Mouse (Mus musculus) stomach, embryonic 14.5 days (tissue): ENCODE data around the gene L3hypdh. TPM values are rescaled to one million over a fixed set of nuclear protein-coding genes. Genes with fewer than 3 reads are reported as not detected.
"Not testable (repeated sequence)": the region's sequence is repeated elsewhere in the genome, so short reads cannot be mapped to it uniquely, and the experiment has no call there.

ENCODE experiments used
- ATAC-seq: fragments of 200-750 bp; cut with Nextera tagmentation; 2 replicates; pipeline ENCODE4 v1.8.0; 2017; ENCODE audit warnings: low read depth, moderate TSS enrichment; ENCODE audit not compliant: insufficient number of reproducible peaks, insufficient read depth, low FRiP score
- H3K27ac ChIP-seq: fragments of 300-500 bp; sonication (generic); 2 replicates; pipeline ENCODE4 v1.5.1; 2014; ENCODE audit warnings: mild to moderate bottlenecking, low read length, moderate library complexity, mixed read lengths
- H3K27me3 ChIP-seq: fragments of 300-500 bp; sonication (generic); 2 replicates; pipeline ENCODE4 v1.6.1; 2014; ENCODE audit warnings: low read length, control low read depth, mixed read lengths; ENCODE audit not compliant: control insufficient read depth, insufficient read depth
- H3K36me3 ChIP-seq: fragments of 300-500 bp; sonication (generic); 2 replicates; pipeline ENCODE4 v1.6.1; 2014; ENCODE audit warnings: mild to moderate bottlenecking, control low read depth, low read length, moderate library complexity, mixed read lengths; ENCODE audit not compliant: control insufficient read depth, insufficient read depth
- H3K4me1 ChIP-seq: fragments of 300-500 bp; sonication (generic); 2 replicates; pipeline ENCODE4 v1.6.1; 2014; ENCODE audit warnings: low read length, control low read depth, mixed read lengths; ENCODE audit not compliant: control insufficient read depth, insufficient read depth
- H3K4me2 ChIP-seq: fragments of 300-500 bp; sonication (generic); replicated peaks from 2 replicates; pipeline ENCODE4 v1.6.1; 2014; ENCODE audit warnings: low read depth, low read length, control low read depth
- H3K4me3 ChIP-seq: fragments of 300-500 bp; sonication (generic); 2 replicates; pipeline ENCODE4 v1.5.1; 2014; ENCODE audit warnings: low read depth, low read length, control low read depth
- H3K9ac ChIP-seq: fragments of 300-500 bp; sonication (generic); replicated peaks from 2 replicates; pipeline ENCODE4 v1.6.1; 2014; ENCODE audit warnings: low read depth, mild to moderate bottlenecking, control low read depth, low read length, moderate library complexity, mixed read lengths
- H3K9me3 ChIP-seq: fragments of 300-500 bp; sonication (generic); 2 replicates; pipeline ENCODE4 v1.6.1; 2016; ENCODE audit warnings: low read depth, low read length, control low read depth; ENCODE audit not compliant: control insufficient read depth
- WGBS: fragments of 180-500 bp; shearing (Covaris S2); extraction: QIAGEN DNeasy Blood & Tissue Kit; methylation state at CpG from one replicate; pipeline ENCODE4 v1.1.7; 2014; 5-methylcytosine and 5-hydroxymethylcytosine counted together
- polyA plus RNA-seq: library from polyadenylated mRNA; unstranded; fragments of >200 nt; fragmentation: Nextera tagmentation; extraction: Ambion mirVana; gene quantifications from 2 replicates; pipeline ENCODE4 v1.2.1, GENCODE M21; 2014

L3hypdh gene
- polyA plus RNA-seq, 1 experiment from 2014 or later: 16.6 TPM

DNA sequence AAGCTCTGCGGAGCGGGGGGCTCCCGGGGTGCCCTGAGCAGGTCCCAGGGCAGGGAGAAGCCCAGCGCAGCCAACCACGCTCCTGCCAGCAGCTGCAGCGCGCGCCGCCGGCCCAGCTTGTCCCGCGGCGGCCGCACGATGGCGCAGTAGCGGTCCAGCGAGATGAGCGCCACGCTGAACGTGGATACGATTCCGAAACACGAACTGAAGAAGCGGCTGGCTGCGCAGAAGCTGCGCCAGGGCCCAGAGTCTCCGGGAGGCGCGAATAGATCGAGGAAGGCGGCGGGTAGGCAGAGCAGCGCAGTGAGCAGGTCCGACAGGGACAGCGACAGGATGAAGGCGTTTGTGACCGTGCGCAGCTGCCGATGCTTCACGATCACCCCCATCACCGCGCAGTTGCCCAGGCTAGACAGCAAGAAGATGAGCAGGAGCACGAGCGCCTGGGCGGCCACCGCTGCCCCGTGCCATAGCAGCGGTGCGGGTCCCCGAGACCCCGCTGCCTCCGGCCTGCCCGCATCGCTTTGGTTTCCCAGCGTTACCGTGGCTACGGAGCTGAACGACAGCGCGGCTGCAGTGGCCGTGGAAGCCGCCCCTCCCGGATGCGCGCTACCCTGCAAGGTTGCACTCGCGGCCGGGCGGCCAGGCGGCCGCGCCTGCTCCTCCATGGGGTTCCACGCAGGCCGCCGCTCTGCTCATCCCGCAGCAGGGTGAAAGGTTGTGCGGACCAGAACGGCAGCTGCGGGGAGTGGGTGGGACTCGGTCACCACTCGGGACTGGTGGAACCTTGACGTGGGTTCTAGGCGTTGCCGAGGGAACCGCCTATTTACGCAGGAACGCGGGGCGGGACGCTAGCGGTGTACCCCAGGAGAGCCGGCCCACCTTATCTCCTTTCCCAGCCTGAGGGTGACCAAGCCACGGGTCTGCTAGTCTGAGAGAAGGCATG is 14.6 kb downstream of the L3hypdh start, which contains the start of gene Gpr135:
Gene Gpr135, minus strand, starts transcription at position 799 of the 943 bp plus-strand sequence.
- H3K4me1 ChIP-seq: no peaks in the 10 kb centered on the region
- H3K27ac ChIP-seq: no peak within 1 kb of the TSS
- H3K4me2 ChIP-seq: peak within 1 kb of the TSS; percentile 97
- no peaks in the 10 kb centered on the region for H3K36me3 ChIP-seq
- peak within 1 kb of the TSS; percentile 34 for H3K9ac ChIP-seq
- under 1% methylated on average over 90 of the region's 94 CpGs for WGBS
- peak within 1 kb of the TSS; percentile 62 for H3K4me3 ChIP-seq
- H3K9me3 ChIP-seq: no peaks in the 10 kb centered on the region
- peak; percentile 81 for ATAC-seq
- H3K27me3 ChIP-seq: no peaks in the 10 kb centered on the region; the same call in 1 of the 2 replicates

DNA sequence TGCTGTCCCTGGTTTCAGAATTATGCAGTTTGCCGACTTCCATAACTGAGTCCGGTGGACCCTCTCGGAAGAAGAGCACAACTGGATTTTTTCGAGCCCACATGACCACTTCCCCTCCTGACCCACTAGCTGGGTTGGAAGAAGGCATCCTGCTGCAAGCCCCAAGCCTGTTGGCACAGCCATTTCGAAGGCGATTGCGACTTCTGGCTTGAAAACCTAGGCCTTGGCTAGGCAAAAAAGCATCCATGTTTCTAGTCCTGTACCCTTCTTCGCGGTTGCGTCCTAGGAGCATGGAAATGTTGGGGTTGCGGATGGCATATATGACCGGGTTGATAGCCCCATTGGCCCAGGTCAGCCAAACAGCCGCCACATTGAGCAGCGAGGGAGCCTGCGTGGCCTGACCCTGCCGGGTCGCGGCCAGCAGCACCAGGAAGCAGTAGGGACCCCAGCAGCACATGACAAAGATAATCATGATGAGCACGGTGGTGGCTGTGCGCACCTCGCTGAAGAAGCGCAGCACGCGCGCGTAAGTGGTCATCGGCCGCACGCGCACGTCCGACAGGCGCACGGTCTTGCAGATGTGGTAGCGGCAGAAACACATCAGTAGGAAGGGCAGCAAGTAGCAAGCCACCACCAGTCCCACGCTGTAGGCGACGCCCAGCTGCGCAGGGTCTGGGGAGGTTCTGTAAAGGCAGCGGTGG is 15.5 kb downstream of the L3hypdh start:
- WGBS: 6% methylated on average over 40 of the region's 40 CpGs

DNA sequence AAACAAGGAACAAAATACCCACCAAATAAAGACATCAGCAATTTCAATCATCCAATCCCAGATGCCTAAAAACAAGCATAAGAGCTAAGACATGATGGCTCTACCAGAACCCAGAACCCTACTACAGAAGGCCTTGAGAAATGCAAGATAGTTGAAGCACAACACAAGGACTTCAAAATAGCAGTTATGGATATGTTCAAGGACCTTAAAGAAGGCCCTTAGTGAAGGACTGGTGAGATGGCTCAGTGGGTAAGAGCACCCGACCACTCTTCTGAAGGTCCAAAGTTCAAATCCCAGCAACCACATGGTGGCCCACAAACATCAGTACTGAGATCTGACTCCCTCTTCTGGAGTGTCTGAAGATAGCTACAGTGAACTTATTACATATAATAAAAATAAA is 27.5 kb downstream of the L3hypdh start:
- Histone ChIP-seq H3K27ac (no peak overlapping the region), H3K27me3 (no peaks in the 10 kb centered on the region), H3K9me3 (no peaks in the 10 kb centered on the region), H3K9ac (no peak overlapping the region), H3K4me1 (no peaks in the 10 kb centered on the region), H3K36me3 (no peaks in the 10 kb centered on the region), H3K4me2 (no peak overlapping the region), H3K4me3 (no peak overlapping the region)
- no peak for ATAC-seq
- WGBS: 88% methylated on average over 1 of the region's 1 CpGs

More for the DNA sequence above, 15.5 kb downstream of the L3hypdh start:
- H3K9me3 ChIP-seq: no peaks in the 10 kb centered on the region
- H3K4me1 ChIP-seq: no peaks in the 10 kb centered on the region
- H3K27ac ChIP-seq: no peak overlapping the region
- H3K36me3 ChIP-seq: no peaks in the 10 kb centered on the region
- H3K27me3 ChIP-seq: no peaks in the 10 kb centered on the region; the same call in 1 of the 2 replicates
- peak; percentile 46; the same call in 1 of the 2 replicates for ATAC-seq
- peak overlapping the region; percentile 97 for H3K4me2 ChIP-seq
- H3K9ac ChIP-seq: no peak overlapping the region
- peak overlapping the region; percentile 62 for H3K4me3 ChIP-seq

DNA sequence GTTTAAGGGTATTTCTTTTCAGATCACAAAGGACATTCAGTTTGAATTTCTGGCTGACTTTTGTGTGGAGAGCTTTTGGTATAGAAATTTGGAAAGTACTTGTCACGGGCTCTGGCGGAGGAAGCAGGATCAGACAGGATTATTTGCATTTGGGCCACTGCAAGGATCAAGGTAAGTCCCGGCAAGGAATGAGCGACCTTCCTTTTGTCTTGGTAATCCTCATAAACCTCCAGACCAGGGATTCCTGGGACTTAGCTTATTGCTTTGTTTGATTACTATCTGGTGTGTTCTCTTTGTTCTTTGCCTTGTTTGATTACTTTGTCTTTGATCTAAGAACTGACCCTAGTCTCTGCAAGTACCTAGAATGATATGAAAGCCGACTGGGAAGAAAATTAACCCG is 31.4 kb downstream of the L3hypdh start:
- ATAC-seq: no peak
- no peak overlapping the region for H3K9ac ChIP-seq
- no peak overlapping the region for H3K4me2 ChIP-seq
- H3K27ac ChIP-seq: no peak overlapping the region
- H3K4me1 ChIP-seq: no peaks in the 10 kb centered on the region
- H3K36me3 ChIP-seq: no peaks in the 10 kb centered on the region
- no peaks in the 10 kb centered on the region for H3K27me3 ChIP-seq
- peaks cover 9% of the 10 kb centered on the region; the same call in 1 of the 2 replicates for H3K9me3 ChIP-seq
- H3K4me3 ChIP-seq: no peak overlapping the region
- 33% methylated on average over 6 of the region's 6 CpGs for WGBS

DNA sequence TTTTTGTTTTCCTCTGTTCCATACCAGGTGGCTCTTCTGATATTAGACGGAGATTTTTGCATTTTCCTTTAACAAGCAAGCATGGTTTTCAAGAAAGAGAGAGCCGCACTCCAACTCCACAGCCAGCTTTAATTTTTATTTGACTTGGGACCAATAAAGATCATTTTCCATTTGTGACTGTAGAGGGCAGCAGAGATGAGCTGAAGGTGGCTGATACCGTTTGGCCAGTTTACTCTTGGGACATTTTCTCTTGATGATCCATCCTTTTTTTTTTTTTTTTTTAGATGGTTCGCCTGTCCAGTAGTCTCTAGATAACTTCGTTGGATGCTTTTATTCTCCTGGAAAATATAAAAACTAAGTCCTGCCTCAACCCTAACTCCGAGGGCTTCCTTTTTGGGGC is 31.9 kb downstream of the L3hypdh start:
- ATAC-seq: no peak

DNA sequence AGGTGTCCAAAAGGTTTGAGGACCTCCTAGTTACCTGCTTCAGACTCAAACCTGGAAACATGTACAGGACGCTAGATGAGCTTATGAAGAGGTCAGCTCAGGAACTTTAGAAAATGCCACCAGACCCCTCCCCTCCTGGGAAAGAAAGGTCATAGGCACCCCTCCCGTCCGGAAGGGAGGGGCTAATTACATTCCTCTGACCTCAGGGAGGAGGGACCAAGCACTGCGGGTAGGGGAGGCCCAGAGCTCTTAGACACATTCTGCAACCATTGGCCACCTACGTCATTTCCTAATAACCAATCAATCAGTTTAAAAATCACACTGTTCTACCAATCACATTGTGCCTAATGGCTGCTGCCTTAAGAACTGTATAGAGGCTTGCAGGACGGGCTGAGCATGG is 32.7 kb downstream of the L3hypdh start:
- H3K9ac ChIP-seq: no peak overlapping the region
- no peaks in the 10 kb centered on the region for H3K4me1 ChIP-seq
- WGBS: 85% methylated on average over 6 of the region's 6 CpGs
- no peak overlapping the region for H3K27ac ChIP-seq
- no peak overlapping the region for H3K4me2 ChIP-seq
- H3K4me3 ChIP-seq: no peak overlapping the region
- ATAC-seq: no peak
- peaks cover 9% of the 10 kb centered on the region; the same call in 1 of the 2 replicates for H3K9me3 ChIP-seq
- H3K27me3 ChIP-seq: no peaks in the 10 kb centered on the region
- no peaks in the 10 kb centered on the region for H3K36me3 ChIP-seq

More for the DNA sequence above, 31.9 kb downstream of the L3hypdh start:
- Histone ChIP-seq H3K27me3 (no peaks in the 10 kb centered on the region), H3K27ac (no peak overlapping the region), H3K9ac (no peak overlapping the region), H3K36me3 (no peaks in the 10 kb centered on the region), H3K9me3 (peaks cover 9% of the 10 kb centered on the region; the same call in 1 of the 2 replicates), H3K4me3 (no peak overlapping the region), H3K4me1 (no peaks in the 10 kb centered on the region), H3K4me2 (no peak overlapping the region)
- 41% methylated on average over 6 of the region's 6 CpGs for WGBS

DNA sequence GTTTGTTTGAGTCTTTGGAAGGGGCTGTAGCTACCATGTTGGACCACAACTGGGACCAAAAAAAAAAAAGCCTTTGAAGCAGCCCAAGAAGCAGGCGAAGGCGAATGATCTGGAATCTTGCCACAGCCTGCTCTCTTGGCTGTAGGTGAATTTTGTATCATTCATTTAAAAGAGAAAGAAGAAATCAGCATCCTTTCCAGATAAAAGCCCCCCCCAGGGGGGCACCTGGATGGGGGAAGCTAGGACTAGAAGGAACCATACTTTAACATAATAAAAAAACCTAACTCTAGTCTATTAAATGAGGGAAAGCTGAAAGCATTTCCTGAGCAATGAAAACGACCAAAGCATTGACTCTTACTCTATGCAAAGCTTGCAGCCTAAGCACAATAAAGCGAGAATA is 34.4 kb downstream of the L3hypdh start:
- H3K27ac ChIP-seq: no peak overlapping the region
- 90% methylated on average over 4 of the region's 4 CpGs for WGBS
- H3K4me2 ChIP-seq: no peak overlapping the region
- no peak for ATAC-seq
- H3K9ac ChIP-seq: no peak overlapping the region
- H3K9me3 ChIP-seq: peaks cover 9% of the 10 kb centered on the region; the same call in 1 of the 2 replicates
- no peaks in the 10 kb centered on the region for H3K4me1 ChIP-seq
- no peaks in the 10 kb centered on the region for H3K36me3 ChIP-seq
- no peaks in the 10 kb centered on the region for H3K27me3 ChIP-seq
- no peak overlapping the region for H3K4me3 ChIP-seq

DNA sequence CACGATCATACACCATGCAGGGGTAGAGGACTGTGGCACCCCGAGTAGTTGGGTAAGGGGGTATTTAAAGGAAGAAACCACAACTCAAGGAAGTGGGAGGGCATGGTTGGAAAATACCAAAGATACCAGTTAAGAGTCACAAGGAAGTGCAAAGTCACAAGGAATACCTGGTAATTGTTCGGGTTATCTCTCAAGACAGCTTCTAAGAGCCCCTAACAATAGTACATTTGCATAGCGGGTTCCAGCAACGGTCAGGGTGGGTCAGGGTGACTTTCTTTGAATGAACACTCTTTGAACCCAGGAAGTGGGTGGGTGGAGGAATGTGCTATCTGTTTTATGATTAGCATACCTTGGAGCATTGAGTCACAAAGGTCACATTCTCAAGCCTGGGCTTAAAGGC is 35.1 kb downstream of the L3hypdh start:
- not testable (repeated sequence) for H3K27me3 ChIP-seq

More for the DNA sequence above, 35.1 kb downstream of the L3hypdh start:
- not testable (repeated sequence) for ATAC-seq, H3K4me3 ChIP-seq, H3K36me3 ChIP-seq, H3K4me1 ChIP-seq, H3K4me2 ChIP-seq, H3K9ac ChIP-seq, H3K27ac ChIP-seq, H3K9me3 ChIP-seq
- 79% methylated on average over 5 of the region's 5 CpGs for WGBS
